Mouse (Mus musculus): ENCODE results near the gene P2ry10b. TPM values are rescaled to one million over a fixed set of nuclear protein-coding genes. Genes with fewer than 3 reads are reported as not detected.

P2ry10b gene
- polyA plus RNA-seq (2012), result not detected in 2 replicates

DNA sequence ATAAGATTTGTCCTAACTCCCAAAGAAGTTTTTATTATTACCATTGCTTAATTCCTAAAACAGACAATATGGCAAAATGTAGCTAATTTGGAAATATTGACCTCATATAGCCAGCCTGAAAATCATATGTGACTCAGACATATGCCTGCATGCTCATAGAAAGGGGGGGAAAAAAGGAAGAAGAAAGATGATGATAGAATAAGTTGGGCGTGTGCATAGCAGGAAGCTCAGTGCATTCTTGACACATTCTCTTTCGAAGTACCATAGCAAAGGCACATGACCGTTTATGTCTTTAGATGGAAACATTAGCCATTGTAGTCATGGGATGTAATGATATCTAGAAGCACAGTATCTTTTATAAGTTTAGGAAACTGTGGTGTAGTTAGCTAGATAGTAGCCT, at the start of gene P2ry10b:
TSS of gene P2ry10b (plus strand) at position 247 of the 400 bp plus-strand sequence.

Other genes starting within 250 kb of the P2ry10b start
- gene Lpar4, start 228.3 kb upstream of the P2ry10b start, polyA plus RNA-seq (2012), result not detected in 2 replicates
- gene P2ry10, start 60.4 kb upstream of the P2ry10b start, polyA plus RNA-seq (2012), result 0.15 and 0.22 TPM in 2 replicates
- 0.06 TPM in 1 of 2 replicates, not detected in the other for gene Gpr174, start 107.0 kb downstream of the P2ry10b start, polyA plus RNA-seq (2012)